Mouse (Mus musculus) limb, embryonic 11.5 days (tissue): ENCODE data around the gene Yjefn3. TPM values are rescaled to one million over a fixed set of nuclear protein-coding genes. Genes with fewer than 3 reads are reported as not detected.
"Not testable (repeated sequence)": the region's sequence is repeated elsewhere in the genome, so short reads cannot be mapped to it uniquely, and the experiment has no call there.

Source experiments
- ATAC-seq: fragments of 200-750 bp; cut with Nextera tagmentation; 2 replicates; pipeline ENCODE4 v1.8.0; 2017; ENCODE audit warnings: low read depth; ENCODE audit not compliant: insufficient number of reproducible peaks, low FRiP score, low TSS enrichment
- DNase-seq: peaks from one replicate; pipeline ENCODE4 v3.0.0-alpha.2; 2015; ENCODE audit warnings: low spot score
- H3K27ac ChIP-seq: fragments of 300-500 bp; sonication (generic); replicated peaks from 2 replicates; pipeline ENCODE4 v1.5.1; 2014; ENCODE audit warnings: low read depth, mild to moderate bottlenecking, low read length
- H3K27me3 ChIP-seq: fragments of 300-500 bp; sonication (generic); 2 replicates; pipeline ENCODE4 v1.6.1; 2014; ENCODE audit warnings: mild to moderate bottlenecking, low read length, mixed read lengths; ENCODE audit not compliant: control insufficient read depth, insufficient read depth
- H3K36me3 ChIP-seq: fragments of 300-500 bp; sonication (generic); 2 replicates; pipeline ENCODE4 v1.6.1; 2014; ENCODE audit warnings: mild to moderate bottlenecking, low read length, moderate library complexity, mixed read lengths; ENCODE audit not compliant: control insufficient read depth, insufficient read depth
- H3K4me1 ChIP-seq: fragments of 300-500 bp; sonication (generic); 2 replicates; pipeline ENCODE4 v1.6.1; 2014; ENCODE audit warnings: low read length, mixed read lengths; ENCODE audit not compliant: control insufficient read depth, insufficient read depth
- H3K4me2 ChIP-seq: fragments of 300-500 bp; sonication (generic); 2 replicates; pipeline ENCODE4 v1.6.1; 2014; ENCODE audit warnings: low read depth, mild to moderate bottlenecking, moderate library complexity; ENCODE audit not compliant: severe bottlenecking
- H3K4me3 ChIP-seq: fragments of 300-500 bp; sonication (generic); 2 replicates; pipeline ENCODE4 v1.5.1; 2014; ENCODE audit warnings: low read depth, low read length
- H3K9ac ChIP-seq: fragments of 300-500 bp; sonication (generic); 2 replicates; pipeline ENCODE4 v1.6.1; 2014; ENCODE audit warnings: mild to moderate bottlenecking, low read length
- H3K9me3 ChIP-seq: fragments of 300-500 bp; sonication (generic); 2 replicates; pipeline ENCODE4 v1.6.1; 2016; ENCODE audit warnings: low read length; ENCODE audit not compliant: control insufficient read depth
- WGBS: fragments of 180-500 bp; shearing (Covaris S2); extraction: QIAGEN DNeasy Blood & Tissue Kit; methylation state at CpG from one replicate; pipeline ENCODE4 v1.1.7; 2014; 5-methylcytosine and 5-hydroxymethylcytosine counted together
- polyA plus RNA-seq: library from polyadenylated mRNA; unstranded; fragments of >200 nt; fragmentation: Nextera tagmentation; extraction: Ambion mirVana; gene quantifications from 2 replicates; pipeline ENCODE4 v1.2.1, GENCODE M21; 2014

The Yjefn3 gene
- polyA plus RNA-seq = 2.5 and 4.3 TPM in 2 replicates

- DNase-seq = peak; percentile 67
Measured at GRCm38 (mm10) chr8:69902163-69903062, at the start of gene Yjefn3, which contains the start of the genes Tssk6 and Ndufa13. Yjefn3 (minus strand) TSS chr8:69902712. Tssk6 (plus strand) TSS chr8:69902184. Ndufa13 (minus strand) TSS chr8:69902558.

GRCm38 (mm10) chr8:69950300-69950699 lies 47.8 kb upstream of the Yjefn3 start:
- DNase-seq = no peak
- peaks cover 4% of the 10 kb centered on the region for H3K36me3 ChIP-seq
- H3K27me3 ChIP-seq = no peaks in the 10 kb centered on the region
- H3K4me3 ChIP-seq = no peak overlapping the region
- no peak overlapping the region for H3K4me2 ChIP-seq
- H3K4me1 ChIP-seq = no peaks in the 10 kb centered on the region
- H3K9me3 ChIP-seq = no peaks in the 10 kb centered on the region
- H3K9ac ChIP-seq = no peak overlapping the region
- no peak overlapping the region for H3K27ac ChIP-seq
- ATAC-seq = no peak
- 96% methylated on average over 2 of the region's 2 CpGs for WGBS

More at GRCm38 (mm10) chr8:69902163-69903062, at the start of gene Yjefn3, which contains the start of the genes Tssk6 and Ndufa13:
- H3K4me1 ChIP-seq = peaks cover 18% of the 10 kb centered on the region
- H3K36me3 ChIP-seq = no peaks in the 10 kb centered on the region; the same call in 1 of the 2 replicates
- peak within 1 kb of the TSS; percentile 73 for H3K4me3 ChIP-seq
- peak; percentile 58 for ATAC-seq
- H3K9me3 ChIP-seq = no peaks in the 10 kb centered on the region
- H3K27ac ChIP-seq = peak within 1 kb of the TSS; percentile 84
- 6% methylated on average over 89 of the region's 89 CpGs for WGBS
- H3K27me3 ChIP-seq = no peaks in the 10 kb centered on the region
- H3K9ac ChIP-seq = peak within 1 kb of the TSS; percentile 89
- peak within 1 kb of the TSS; percentile 96 for H3K4me2 ChIP-seq

GRCm38 (mm10) chr8:69942495-69942894 lies 40.0 kb upstream of the Yjefn3 start:
- WGBS = 90% methylated on average over 2 of the region's 3 CpGs
- H3K9ac ChIP-seq = not testable (repeated sequence)

GRCm38 (mm10) chr8:69940386-69940785 lies 37.9 kb upstream of the Yjefn3 start:
- H3K36me3 ChIP-seq = no peaks in the 10 kb centered on the region; the same call in 1 of the 2 replicates
- no peak for ATAC-seq
- no peaks in the 10 kb centered on the region for H3K27me3 ChIP-seq
- 0 out of 2 replicates have a peak overlapping the region, but pooled peaks have one; percentile 6 for H3K27ac ChIP-seq
- no peak overlapping the region for H3K4me3 ChIP-seq
- 92% methylated on average over 2 of the region's 2 CpGs for WGBS
- DNase-seq = no peak
- H3K9ac ChIP-seq = no peak overlapping the region
- H3K4me2 ChIP-seq = no peak overlapping the region
- H3K9me3 ChIP-seq = no peaks in the 10 kb centered on the region
- H3K4me1 ChIP-seq = peaks cover 12% of the 10 kb centered on the region

More at GRCm38 (mm10) chr8:69942495-69942894, 40.0 kb upstream of the Yjefn3 start:
- H3K9me3 ChIP-seq, ATAC-seq, H3K27me3 ChIP-seq, DNase-seq, H3K4me2 ChIP-seq, H3K36me3 ChIP-seq, H3K4me3 ChIP-seq, H3K27ac ChIP-seq: not testable (repeated sequence)
- H3K4me1 ChIP-seq = peaks cover 12% of the 10 kb centered on the region

GRCm38 (mm10) chr8:69939633-69940032 lies 37.1 kb upstream of the Yjefn3 start:
- no peak overlapping the region for H3K9ac ChIP-seq
- H3K27me3 ChIP-seq = no peaks in the 10 kb centered on the region
- H3K4me3 ChIP-seq = no peak overlapping the region
- no peaks in the 10 kb centered on the region for H3K9me3 ChIP-seq
- 33% methylated on average over 3 of the region's 3 CpGs for WGBS
- ATAC-seq (peak; percentile 83; the same call in 1 of the 2 replicates), DNase-seq (peak; percentile 71)
- H3K27ac ChIP-seq = 0 out of 2 replicates have a peak overlapping the region, but pooled peaks have one; percentile 6
- no peak overlapping the region for H3K4me2 ChIP-seq
- H3K36me3 ChIP-seq = peaks cover 2% of the 10 kb centered on the region; the same call in 1 of the 2 replicates
- peaks cover 12% of the 10 kb centered on the region for H3K4me1 ChIP-seq

GRCm38 (mm10) chr8:69938245-69938982 lies 35.9 kb upstream of the Yjefn3 start:
- no peaks in the 10 kb centered on the region for H3K9me3 ChIP-seq
- no peak overlapping the region for H3K9ac ChIP-seq
- peaks cover 2% of the 10 kb centered on the region; the same call in 1 of the 2 replicates for H3K36me3 ChIP-seq
- H3K4me3 ChIP-seq = no peak overlapping the region
- ATAC-seq (no peak), DNase-seq (no peak)
- H3K27me3 ChIP-seq = no peaks in the 10 kb centered on the region
- no peak overlapping the region for H3K4me2 ChIP-seq
- H3K4me1 ChIP-seq = peaks cover 12% of the 10 kb centered on the region
- WGBS = 82% methylated on average over 6 of the region's 6 CpGs
- H3K27ac ChIP-seq = no peak overlapping the region

GRCm38 (mm10) chr8:69937466-69937865 lies 35.0 kb upstream of the Yjefn3 start:
- H3K4me2 ChIP-seq = no peak overlapping the region
- no peak overlapping the region for H3K4me3 ChIP-seq
- no peak overlapping the region for H3K9ac ChIP-seq
- DNase-seq = no peak
- WGBS = 90% methylated on average over 3 of the region's 3 CpGs
- no peak for ATAC-seq
- no peak overlapping the region for H3K27ac ChIP-seq
- H3K9me3 ChIP-seq = no peaks in the 10 kb centered on the region
- H3K36me3 ChIP-seq = peaks cover 2% of the 10 kb centered on the region; the same call in 1 of the 2 replicates
- peaks cover 12% of the 10 kb centered on the region for H3K4me1 ChIP-seq
- H3K27me3 ChIP-seq = no peaks in the 10 kb centered on the region
